Mouse (Mus musculus) layer of hippocampus, adult 18-20 months (tissue): ENCODE measurements at regions not wholly inside any gene's neighbourhood (a gene's known extent, or its start where the extent isn't known, plus 50 kb on each side); places are given as distances from the start of the nearest gene placed in this dataset.

Source experiments
- DNase-seq, 2 experiments: peaks; one replicate each; pipeline ENCODE4 v3.0.0; 2022; ENCODE audit warnings: low spot score in 2 of 2

DNA sequence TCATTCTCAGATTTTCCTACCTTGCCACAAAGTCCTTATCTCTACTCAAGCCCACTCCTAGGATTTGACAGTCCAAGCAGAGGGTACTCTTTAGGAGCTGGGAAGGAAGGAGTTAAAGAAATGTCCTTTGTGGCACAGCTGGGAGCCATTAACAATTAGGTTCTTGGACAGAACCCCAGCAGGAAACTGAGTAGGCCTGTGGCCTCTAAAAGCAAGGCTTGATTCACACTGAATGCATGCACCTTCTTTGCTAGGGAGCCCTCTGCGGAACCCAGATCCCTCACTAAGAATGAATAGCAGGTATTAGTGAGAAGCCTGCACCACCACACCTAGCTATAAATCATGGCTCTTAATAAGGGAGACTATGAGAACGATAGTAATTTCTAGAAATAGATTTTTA, 595.3 kb downstream of the Lmo4 start:
- DNase-seq, result no peak

DNA sequence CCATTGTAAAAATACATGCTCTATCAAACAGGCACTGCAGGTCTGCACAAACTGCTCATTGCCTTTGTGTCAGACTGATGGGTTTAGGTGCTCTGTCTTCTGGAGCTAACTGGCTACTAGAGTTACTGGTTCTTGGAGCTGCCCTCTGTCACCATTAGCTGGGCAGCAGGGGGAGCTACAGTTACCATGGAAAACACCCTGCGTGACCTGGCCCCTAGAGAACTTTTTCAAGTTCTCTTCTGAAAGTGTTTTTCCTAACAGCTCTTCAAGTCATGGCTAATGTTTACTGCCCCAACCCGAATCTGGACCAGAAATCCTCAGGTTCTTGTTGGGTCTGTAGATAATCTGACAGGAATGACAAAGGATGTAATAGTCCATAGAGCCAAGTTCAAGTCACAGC, 605.9 kb downstream of the Lmo4 start:
- DNase-seq, result no peak

DNA sequence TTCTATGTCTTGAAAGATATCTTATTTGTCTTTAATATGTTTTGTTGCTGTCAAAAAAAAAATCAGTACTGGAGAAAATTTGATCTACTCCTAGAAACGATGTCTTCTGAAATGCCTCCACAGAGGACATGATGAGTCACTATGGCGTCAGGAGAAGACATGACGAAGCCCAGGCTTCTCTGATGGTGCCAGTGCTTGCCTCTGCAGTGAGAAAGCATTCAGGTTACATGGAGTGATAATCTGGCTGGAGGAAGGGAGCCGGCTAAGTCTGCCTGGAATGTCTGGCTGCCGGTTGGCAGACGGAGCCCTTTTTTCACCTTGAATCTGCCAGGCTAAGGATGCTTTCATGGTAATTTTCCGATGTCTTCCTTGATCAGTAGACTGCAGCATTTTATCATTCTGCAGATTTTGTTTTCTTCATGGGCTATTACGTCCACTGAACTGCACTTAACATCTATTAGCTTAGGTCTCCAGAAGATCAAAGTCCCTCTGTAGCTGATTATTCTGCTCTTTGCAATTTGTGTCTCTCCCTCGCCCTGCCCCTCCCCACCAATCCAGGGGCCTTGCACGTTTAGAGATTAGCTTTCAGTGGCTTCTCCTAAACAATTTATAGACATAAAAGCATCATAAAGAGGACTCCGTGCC, 607.9 kb downstream of the Lmo4 start:
- DNase-seq, result no peak

DNA sequence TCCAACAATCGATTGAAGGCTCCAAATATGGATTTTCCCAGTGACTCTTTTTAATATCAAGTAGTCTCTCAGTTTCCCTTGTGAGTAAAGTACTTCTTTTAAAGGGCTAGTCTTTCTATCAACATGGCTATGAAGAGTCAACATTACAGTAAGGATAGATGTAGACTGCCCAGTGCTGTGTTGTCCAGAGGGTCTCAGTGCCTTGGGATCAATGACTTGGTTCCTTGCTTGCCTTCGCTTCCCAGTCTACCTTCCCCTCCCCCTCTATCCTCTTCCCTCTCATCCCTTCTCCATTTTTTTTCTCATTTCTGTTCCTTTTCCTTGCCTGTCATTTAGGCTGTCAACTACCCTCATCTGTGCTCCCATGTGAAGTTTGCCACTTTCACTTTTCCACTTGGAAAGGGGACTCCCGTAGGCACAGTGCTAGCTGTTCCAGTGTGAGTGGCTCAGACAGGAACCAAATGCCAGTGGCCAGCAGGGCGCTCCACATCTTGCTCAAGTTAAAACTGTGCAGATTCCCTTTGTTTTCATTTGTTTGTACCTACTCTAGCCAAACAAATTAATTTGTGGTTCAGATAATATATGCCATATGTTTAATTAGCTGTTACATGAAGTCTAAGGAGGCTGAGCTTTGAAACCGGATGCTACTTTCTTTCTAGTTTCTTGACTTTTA, 608.9 kb downstream of the Lmo4 start:
- DNase-seq, result no peak

DNA sequence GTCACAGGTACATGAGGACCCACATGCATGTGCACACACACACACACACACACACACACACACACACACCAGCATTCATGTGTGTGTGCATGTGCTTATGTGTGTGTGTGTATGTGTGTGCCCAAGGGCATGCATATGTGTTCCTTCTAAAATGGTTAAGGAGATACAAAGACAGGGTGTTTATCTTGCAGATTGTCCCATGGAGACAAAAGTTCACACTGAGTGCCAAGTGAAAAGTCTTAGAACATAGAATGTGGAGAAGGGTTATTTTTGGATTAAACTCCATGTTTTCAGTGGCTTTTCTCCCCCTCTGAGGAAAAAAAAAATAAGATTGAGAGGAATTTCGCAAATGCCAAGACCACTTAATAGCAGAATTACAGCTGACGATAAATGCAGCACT, 609.9 kb downstream of the Lmo4 start:
- no peak for DNase-seq

DNA sequence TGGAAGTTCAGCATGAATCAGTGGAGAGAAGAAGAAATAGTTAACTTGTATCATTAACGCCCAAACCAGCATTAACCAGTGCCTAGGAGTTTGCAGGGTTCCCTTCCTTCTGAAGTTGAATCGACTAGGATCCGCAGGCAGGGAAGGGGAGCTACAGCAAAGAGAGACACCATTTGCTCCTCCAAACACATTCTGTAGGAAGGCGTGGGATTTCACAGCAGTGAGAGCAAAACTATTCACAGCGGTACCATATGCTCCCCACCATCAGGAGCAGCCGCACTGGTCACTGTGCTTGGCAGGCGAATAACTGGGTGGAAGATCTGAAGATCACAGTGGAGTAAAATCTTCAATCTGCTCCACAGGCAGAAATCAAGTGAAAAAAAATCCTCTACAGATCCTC, 610.3 kb downstream of the Lmo4 start:
- peak; percentile 87 to 89 for DNase-seq

DNA sequence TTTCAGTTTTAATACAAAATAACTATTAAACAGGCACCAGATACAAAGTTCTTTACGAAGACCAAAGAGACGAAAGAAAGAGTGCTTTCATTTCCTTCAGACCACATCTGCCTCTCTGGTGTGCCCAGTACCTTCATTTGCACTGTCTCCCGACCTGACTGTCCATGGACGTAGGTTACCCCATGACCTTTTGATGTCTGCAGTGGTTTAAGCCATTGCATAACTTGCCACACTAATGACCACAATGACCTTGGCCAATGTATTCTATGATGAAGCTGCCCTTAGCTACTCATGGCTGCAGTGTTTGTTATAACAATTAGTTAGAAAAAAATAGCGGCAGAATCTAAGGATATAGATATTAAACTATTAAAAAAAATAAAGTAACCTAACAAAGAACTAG, 618.4 kb downstream of the Lmo4 start:
- no peak for DNase-seq

DNA sequence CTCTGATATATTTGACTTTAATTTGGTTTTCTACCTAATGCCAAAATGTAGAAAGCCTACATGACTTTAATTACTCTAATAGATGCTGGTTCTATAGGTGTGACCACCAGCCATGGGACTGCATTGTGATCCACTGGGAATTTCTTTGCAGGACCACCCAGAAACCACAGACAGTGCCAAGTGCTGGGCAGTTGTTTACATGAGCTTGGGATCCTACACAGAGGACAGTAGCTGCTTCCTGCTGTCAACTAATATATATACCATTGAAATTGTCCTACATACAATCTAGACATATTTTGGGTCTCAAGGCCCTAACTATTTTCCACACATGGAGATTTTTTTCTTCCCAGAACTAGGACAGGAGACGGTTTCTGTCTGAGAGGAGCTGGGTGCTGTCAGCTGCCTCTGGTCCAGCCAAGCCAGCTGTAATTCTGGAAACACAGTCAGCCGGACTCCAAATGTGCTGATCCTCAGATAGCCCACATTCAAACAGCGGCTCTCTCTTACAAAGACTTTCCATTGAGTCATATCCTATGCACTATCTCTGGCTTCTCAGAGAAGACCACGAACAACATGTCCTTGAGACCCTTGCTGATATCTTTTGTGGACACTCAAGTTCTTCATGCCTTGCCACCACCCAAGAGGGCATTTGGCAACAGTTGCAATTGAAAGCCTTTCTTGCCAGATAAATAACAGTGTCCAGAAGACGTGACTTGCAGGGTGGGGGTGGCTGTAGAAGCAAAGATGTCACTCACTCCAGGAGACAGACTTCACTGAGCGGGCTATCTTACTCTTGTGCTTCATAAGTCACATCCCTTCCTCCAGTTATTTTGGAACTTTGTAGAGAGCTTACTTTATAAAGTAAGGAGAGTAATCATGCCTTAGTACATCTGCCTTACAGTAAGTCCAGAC, 620.1 kb downstream of the Lmo4 start:
- no peak for DNase-seq

DNA sequence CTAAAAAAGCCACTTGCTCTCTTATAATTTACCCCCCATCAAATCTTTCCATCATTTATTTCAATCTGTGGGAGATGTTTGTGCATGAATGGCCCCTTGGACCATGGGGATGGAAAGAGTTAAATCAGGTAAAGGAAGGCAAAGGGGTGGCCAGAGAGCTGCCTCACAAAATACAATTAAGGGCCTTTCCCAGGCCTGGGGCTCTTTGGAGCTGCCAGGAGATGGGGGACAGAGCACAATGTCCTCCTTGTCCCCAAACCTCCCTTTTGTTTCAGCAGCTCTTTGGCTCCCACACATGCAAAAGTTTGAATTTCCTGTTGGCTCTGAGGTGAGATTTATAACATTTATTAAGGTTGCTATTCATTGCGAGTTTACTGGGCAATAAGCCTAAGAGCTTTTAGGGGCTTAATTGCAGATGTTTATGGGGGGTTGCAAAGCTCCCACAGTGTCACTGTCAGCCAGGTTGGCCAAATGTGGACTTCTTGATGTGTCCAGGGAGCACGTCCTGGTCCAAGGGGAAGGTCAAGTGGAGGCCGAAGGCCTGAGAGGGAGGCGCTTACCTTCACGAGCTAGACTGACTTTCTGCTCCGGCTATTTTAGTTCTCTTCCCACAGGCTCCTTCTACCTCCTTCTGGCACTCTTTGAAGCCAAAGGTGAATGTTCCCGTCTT, 628.5 kb downstream of the Lmo4 start:
- DNase-seq, result no peak

DNA sequence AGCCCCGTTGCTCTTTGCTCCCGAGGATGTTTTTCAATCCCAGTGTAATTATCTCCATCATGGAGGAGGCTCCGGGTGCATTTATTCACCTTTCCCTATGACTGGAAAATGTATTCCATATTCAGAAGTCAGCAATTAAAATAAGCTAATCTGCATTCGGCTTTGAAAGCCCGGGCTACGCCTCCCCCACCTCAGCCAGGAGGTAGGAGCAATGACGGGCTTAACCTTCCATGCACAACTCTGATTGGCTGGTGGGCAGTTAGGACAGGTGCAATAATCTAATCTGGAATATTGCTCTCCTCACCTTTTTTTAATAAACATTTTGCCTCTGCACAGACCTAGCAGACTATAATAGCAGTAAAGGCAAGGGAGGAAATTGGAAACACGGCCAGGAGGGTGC, 629.3 kb downstream of the Lmo4 start:
- DNase-seq, result no peak

DNA sequence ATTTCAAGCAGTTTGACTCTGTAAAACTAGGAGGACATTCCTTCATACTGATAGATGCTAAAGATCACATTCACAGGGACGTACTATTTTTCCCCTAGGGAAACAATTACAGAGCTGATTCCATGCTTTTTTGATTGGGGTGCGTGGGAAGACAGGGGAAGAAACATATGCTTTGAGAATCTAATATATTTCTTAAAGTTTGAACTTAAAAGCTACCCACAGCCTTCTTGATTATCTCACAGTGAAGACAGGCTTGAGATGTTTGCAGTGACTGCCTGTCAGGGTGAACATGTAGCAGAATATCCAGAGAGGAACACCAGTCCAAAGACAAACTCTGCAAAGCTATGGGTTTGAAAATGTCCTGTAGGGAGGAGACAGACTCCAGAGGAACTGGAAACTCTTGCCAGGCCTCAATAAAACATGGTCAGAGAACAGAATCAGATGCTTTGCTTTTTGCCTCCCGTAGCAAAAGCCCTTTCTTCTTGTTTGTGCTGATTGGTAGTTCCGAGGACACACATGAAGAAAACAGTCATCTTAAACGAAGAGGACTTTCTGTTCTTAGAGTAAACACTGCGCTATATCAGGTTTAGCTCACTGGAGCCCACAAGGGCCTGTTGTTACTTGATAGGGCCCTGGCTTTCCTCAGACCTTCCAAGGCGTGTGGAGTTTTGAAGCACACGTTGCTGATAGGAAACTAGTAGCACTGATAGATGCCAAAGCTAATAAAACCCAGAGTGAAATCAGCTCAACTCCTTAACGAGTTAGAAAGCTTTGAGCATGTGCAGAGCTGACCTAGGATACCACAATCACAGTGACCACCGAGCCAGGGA, 630.8 kb downstream of the Lmo4 start:
- no peak for DNase-seq

DNA sequence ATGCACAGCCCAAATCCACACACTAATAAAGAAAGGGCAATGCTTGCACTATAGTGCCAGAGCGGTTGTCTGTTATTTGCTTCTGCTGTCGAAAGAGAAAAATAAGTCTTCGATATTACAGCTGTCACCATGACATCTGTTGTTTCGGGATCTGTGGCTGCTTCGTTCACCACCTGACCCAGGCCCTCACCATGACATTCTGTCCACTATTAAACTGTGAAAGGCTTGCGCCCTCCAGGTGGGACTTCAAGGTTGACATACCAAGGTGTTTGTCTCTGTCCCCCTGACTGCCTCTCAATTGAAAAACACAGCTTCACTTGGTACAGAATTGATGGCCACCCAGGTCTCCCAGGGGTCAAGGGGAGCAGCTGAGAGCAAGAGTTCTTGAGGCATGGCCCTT, 635.1 kb downstream of the Lmo4 start:
- DNase-seq, result no peak

DNA sequence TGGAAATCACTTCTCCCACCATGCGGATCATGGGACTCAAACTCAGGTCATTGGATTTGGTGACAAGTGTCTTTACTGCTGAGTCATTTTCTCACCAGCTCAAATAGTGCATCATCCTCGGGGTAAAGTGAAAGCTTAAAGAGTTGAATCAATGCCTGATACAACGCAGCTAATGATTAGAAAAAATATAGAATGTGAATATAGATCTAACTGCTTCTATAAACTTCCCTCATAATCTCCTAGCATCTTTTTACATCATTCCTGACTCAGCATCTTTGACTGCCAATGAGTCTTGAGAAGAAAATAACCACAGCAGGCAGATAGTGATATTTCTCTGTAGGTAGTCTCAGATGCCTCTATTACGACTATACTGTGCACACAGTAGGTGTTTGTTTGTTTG, 640.0 kb downstream of the Lmo4 start:
- no peak for DNase-seq

DNA sequence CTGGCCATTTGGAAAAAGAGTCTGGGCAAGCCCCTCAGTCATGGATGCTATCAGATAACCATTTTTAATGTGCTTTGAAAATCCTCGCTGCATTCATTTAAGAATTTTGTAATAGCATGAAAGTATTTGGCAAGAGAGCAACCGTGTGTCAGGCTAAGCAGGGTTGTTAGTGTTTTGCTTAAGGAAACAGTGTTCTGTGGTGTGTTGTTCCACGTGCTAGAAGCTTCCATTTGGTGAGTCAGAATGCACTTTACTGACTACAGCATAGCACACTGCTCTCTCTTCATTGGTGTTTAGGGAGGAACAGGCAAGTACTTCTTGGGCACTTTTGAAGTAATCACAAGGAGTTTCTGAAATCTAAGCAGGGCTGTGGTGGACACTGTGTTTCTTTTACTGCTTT, 661.0 kb upstream of the Pkn2 start:
- no peak for DNase-seq

DNA sequence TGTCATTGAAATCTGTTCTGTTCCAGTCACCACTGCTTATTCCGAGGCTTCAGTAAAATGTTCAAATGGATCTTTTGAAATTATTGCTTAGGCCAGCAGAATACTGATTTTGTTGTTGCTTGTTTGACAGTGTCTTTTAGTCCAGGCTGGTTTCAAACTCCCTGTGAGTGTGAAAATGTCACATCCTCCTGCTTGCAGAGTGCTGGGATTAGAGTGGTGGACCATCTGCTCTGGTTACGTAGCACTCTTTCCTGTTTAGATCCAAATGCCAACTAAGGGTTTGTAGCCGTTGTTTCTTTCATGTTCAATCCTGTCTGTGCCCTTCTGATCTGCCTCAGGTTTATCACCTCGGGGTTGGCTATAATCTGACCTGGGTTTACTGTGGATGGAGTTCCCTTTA, 646.2 kb upstream of the Pkn2 start:
- DNase-seq, result peak in 1 of 2 experiments; percentile 22

DNA sequence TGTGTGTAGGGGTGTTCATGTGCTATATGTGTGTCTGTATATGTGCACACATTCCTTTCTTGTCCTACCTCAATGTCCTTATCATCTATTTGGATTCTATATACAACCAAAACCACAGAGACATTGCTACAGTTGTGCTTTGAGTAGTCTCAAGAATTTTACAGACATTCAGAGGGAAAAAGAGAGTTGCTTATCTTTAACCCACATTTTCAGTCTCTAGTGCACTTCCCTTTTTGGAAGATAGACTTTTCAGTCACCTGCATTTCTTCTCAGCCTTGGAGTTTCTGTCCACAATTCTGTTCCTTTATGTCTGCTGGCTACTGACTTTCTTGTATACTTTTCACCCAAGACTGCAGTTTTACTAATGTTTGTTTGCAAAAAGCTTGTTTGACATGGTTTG, 645.5 kb upstream of the Pkn2 start:
- DNase-seq, result no peak

DNA sequence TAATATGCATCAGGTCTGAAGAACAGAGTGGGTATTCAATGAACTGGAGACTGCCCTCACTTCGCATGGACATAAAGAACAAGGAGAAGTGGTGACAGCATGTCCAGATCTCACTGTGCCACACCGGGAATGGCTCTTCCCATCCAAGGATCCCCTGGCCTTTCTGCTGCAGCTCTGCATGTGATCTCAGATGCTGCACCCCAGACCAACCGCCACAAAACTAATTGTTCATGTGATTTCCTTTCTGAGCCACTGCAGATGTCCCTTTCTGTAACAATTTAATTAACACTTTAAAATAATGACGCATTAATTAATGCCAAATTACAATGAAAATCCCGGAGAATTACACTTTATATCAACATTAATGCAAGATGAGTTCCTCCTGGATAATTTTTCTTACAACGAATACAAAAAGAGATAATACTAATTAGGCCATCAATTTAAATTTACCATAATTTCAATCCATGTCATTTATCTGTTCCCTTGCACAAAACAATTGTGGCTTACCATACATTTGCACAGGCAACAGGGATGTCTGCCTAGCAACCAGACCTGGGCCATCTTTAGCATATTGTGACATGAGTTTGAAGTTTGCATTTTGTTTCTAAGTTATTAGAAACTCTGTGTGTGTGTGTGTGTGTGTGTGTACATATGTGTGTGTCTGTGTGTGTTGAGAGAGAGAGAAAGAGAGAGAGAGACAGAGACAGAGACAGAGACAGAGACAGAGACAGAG, 630.9 kb upstream of the Pkn2 start:
- DNase-seq, result no peak

DNA sequence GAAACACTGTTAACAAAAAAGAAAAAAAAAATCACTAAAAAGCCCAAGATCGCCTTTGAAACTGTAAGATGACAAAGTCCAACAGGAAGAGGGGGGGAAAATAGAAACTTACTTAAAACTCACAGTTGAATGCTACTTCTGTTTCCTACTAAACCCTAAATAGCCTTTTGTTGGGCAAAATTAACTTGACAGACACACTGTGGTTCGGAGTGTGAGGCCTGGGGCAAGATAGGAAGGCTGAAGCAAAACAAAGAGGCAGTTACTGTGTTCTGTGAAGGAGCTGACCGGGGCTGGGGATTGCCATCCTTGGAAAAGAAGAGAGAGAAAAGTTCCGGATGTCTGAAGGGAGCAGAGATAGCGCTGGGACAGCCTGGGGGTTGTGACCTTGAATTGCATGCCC, 627.7 kb upstream of the Pkn2 start:
- DNase-seq, result no peak

DNA sequence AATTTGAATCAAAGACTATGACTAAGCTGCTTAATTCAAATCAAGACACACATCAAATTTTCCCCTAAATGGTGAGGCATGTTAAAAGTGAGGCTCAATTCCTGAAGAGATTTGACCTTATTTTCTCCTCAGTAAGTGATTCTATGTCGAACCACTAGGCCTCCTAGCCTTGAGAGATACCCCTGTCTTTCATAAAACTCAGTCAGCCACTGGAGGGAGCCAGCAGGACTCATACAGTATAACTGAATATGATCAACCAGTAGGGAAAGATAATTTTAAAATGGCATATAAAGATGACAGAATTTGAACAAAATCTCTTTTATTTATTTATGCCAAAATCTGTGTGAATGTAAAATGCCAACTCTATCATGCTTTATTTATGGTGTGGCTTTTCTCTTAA, 626.5 kb upstream of the Pkn2 start:
- DNase-seq, result peak; percentile 46 to 86

DNA sequence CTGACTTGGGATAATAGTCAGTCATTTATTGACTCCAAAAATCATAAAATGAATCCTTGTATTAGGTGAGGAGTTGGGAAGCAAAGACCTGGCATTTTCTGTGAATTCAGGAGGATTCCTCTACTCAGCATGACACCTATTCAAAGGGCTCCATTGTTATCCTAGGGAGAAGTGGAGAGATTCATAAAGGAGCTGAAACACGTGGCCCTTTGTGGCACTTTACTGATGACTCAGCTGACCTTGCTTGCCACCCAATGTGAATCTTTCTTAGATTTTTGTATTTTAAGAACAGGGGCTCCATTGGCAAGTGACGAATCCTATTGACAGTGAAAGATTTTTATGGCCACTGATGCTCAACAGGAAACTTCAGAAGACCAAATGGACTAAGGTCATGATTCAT, 619.2 kb upstream of the Pkn2 start:
- DNase-seq, result no peak
